ENCODE assay signal across 42 mouse cellular contexts in the genomic region with DNA sequence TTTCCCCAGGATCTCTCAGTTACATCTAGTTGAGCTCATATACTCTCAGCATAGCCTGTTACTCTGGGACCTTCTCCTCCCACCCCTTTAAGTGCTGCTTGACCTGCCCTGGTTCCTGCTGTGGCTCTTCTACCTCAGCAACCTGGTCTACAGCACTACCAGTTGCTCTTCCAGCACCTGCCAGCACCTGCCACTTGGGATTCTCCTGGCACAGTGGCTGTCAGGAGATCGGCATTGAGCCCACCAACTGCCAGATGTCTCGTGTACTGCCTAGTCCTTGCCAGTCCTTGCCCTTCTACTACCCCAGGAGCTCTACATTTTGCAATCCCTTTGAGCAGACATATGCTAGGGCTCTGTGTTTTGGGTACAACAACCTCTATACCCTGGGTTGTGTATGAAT. TPM values are rescaled to one million over a fixed set of nuclear protein-coding genes. Genes with fewer than 3 reads are reported as not detected.
"Had no signal": no experiment of that assay in that cellular context is flagged by ENCODE, and none has a peak within 500 bp of the region (broad histone marks: within the 10 kb centered on the region; RNA-seq: fewer than 3 reads in every experiment).

No protein-coding gene starts in this region.

- H3K4me3 ChIP-seq: heart, adult 2 months; heart, embryonic 13.5 days; heart, embryonic 15.5 days; hindbrain, embryonic 12.5 days; kidney, embryonic 15.5 days; limb, embryonic 13.5 days; limb, embryonic 15.5 days; liver, embryonic 12.5 days had no signal

- H3K9me3 ChIP-seq: heart, embryonic 13.5 days; heart, embryonic 15.5 days; hindbrain, embryonic 12.5 days; kidney, embryonic 15.5 days; limb, embryonic 13.5 days; limb, embryonic 15.5 days; liver, embryonic 12.5 days had no signal

- H3K4me2 ChIP-seq: heart, embryonic 11.5 days; heart, embryonic 13.5 days; heart, embryonic 15.5 days; hindbrain, embryonic 12.5 days; hindbrain, embryonic 14.5 days; kidney, embryonic 15.5 days; limb, embryonic 13.5 days; limb, embryonic 15.5 days; liver, embryonic 12.5 days had no signal

- H3K9ac ChIP-seq: heart, embryonic 13.5 days; heart, embryonic 15.5 days; hindbrain, embryonic 12.5 days; hindbrain, embryonic 14.5 days; kidney, embryonic 15.5 days; limb, embryonic 13.5 days; limb, embryonic 15.5 days; liver, embryonic 12.5 days; liver, embryonic 14.5 days had no signal

- H3K27me3 ChIP-seq: heart, embryonic 13.5 days; heart, embryonic 15.5 days; hindbrain, embryonic 12.5 days; kidney, embryonic 15.5 days; limb, embryonic 13.5 days; limb, embryonic 15.5 days; liver, embryonic 12.5 days had no signal

- H3K27ac ChIP-seq: heart, adult 2 months; heart, embryonic 13.5 days; heart, embryonic 15.5 days; hindbrain, embryonic 12.5 days; hindbrain, embryonic 14.5 days; kidney, embryonic 15.5 days; kidney, postnatal 0 days; limb, embryonic 13.5 days; limb, embryonic 15.5 days; liver, embryonic 12.5 days; liver, embryonic 14.5 days had no signal

- DNase-seq: gastrocnemius, postnatal 14 days; gastrocnemius, postnatal 36 days; heart, adult 11 months; heart, adult 2 months; heart, postnatal 14 days; heart, postnatal 36 days; kidney, adult 11 months; kidney, adult 2 months; kidney, adult 9 months; kidney, postnatal 14 days; kidney, postnatal 36 days; layer of hippocampus, adult 9-11 months; layer of hippocampus, postnatal 36 days had no signal

- ATAC-seq: hindbrain, embryonic 16.5 days; intestine, embryonic 16.5 days; liver, embryonic 12.5 days had no signal

- H3K36me3 ChIP-seq: heart, embryonic 13.5 days; heart, embryonic 15.5 days; hindbrain, embryonic 12.5 days; kidney, embryonic 15.5 days; limb, embryonic 13.5 days; limb, embryonic 15.5 days; liver, embryonic 12.5 days had no signal

- H3K4me1 ChIP-seq: heart, embryonic 13.5 days; heart, embryonic 15.5 days; hindbrain, embryonic 12.5 days; kidney, embryonic 15.5 days; limb, embryonic 13.5 days; limb, embryonic 15.5 days; liver, embryonic 12.5 days had no signal

RNA-seq across cellular contexts. Expression of gene Gm5965, which starts 9.1 kb away (rescaled TPM):
- total RNA-seq: gastrocnemius, adult 18-20 months; gastrocnemius, adult 8-10 months; gastrocnemius, postnatal 14 days; gastrocnemius, postnatal 36 days; heart, adult 2 months; heart, postnatal 14 days; heart, postnatal 36 days; hematopoietic stem cell, adult 5-6 weeks; layer of hippocampus, adult 18-20 months; layer of hippocampus, adult 8-10 months; layer of hippocampus, postnatal 14 days; layer of hippocampus, postnatal 36 days; left cerebral cortex, adult 18-20 months; left cerebral cortex, adult 8-10 months; left cerebral cortex, postnatal 10 days; left cerebral cortex, postnatal 36 days; liver, adult 2 months had no signal
- polyA plus RNA-seq: gonadal fat pad, adult 2 months; heart, adult 2 months; heart, embryonic 11.5 days; heart, embryonic 13.5 days; heart, embryonic 15.5 days; heart, postnatal 0 days; hindbrain, embryonic 12.5 days; hindbrain, embryonic 14.5 days; hindbrain, embryonic 16.5 days; intestine, embryonic 14.5 days; intestine, embryonic 16.5 days; kidney, adult 2 months; kidney, embryonic 15.5 days; kidney, postnatal 0 days; large intestine, adult 2 months; limb, embryonic 11.5 days; limb, embryonic 13.5 days; liver, adult 2 months; liver, embryonic 12.5 days; liver, embryonic 14.5 days had no signal

RNA-seq across cellular contexts. Expression of gene 2310057N15Rik, which starts 12.8 kb away (rescaled TPM):
- total RNA-seq: gastrocnemius, adult 18-20 months; gastrocnemius, adult 8-10 months; gastrocnemius, postnatal 14 days; gastrocnemius, postnatal 36 days; heart, adult 2 months; heart, postnatal 14 days; heart, postnatal 36 days; hematopoietic stem cell, adult 5-6 weeks; layer of hippocampus, adult 18-20 months; layer of hippocampus, adult 8-10 months; layer of hippocampus, postnatal 14 days; layer of hippocampus, postnatal 36 days; left cerebral cortex, adult 18-20 months; left cerebral cortex, adult 8-10 months; left cerebral cortex, postnatal 10 days; left cerebral cortex, postnatal 36 days; liver, adult 2 months had no signal
- polyA plus RNA-seq: gonadal fat pad, adult 2 months; heart, adult 2 months; heart, embryonic 11.5 days; heart, embryonic 13.5 days; heart, embryonic 15.5 days; heart, postnatal 0 days; hindbrain, embryonic 12.5 days; hindbrain, embryonic 14.5 days; hindbrain, embryonic 16.5 days; intestine, embryonic 14.5 days; intestine, embryonic 16.5 days; kidney, adult 2 months; kidney, embryonic 15.5 days; kidney, postnatal 0 days; large intestine, adult 2 months; limb, embryonic 11.5 days; limb, embryonic 13.5 days; liver, adult 2 months; liver, embryonic 12.5 days; liver, embryonic 14.5 days had no signal

RNA-seq across cellular contexts. Expression of gene Gm20741, which starts 25.2 kb away (rescaled TPM):
- total RNA-seq: gastrocnemius, adult 18-20 months; gastrocnemius, adult 8-10 months; gastrocnemius, postnatal 14 days; gastrocnemius, postnatal 36 days; heart, adult 2 months; heart, postnatal 14 days; heart, postnatal 36 days; hematopoietic stem cell, adult 5-6 weeks; layer of hippocampus, adult 18-20 months; layer of hippocampus, adult 8-10 months; layer of hippocampus, postnatal 14 days; layer of hippocampus, postnatal 36 days; left cerebral cortex, adult 18-20 months; left cerebral cortex, adult 8-10 months; left cerebral cortex, postnatal 10 days; left cerebral cortex, postnatal 36 days; liver, adult 2 months had no signal
- polyA plus RNA-seq: gonadal fat pad, adult 2 months; heart, adult 2 months; heart, embryonic 11.5 days; heart, embryonic 13.5 days; heart, embryonic 15.5 days; heart, postnatal 0 days; hindbrain, embryonic 12.5 days; hindbrain, embryonic 14.5 days; hindbrain, embryonic 16.5 days; intestine, embryonic 14.5 days; intestine, embryonic 16.5 days; kidney, adult 2 months; kidney, embryonic 15.5 days; kidney, postnatal 0 days; large intestine, adult 2 months; limb, embryonic 11.5 days; limb, embryonic 13.5 days; liver, adult 2 months; liver, embryonic 12.5 days; liver, embryonic 14.5 days had no signal

RNA-seq across cellular contexts. Expression of gene 2310034C09Rik, which starts 28.1 kb away (rescaled TPM):
- total RNA-seq: gastrocnemius, adult 18-20 months; gastrocnemius, adult 8-10 months; gastrocnemius, postnatal 14 days; gastrocnemius, postnatal 36 days; heart, adult 2 months; heart, postnatal 14 days; heart, postnatal 36 days; hematopoietic stem cell, adult 5-6 weeks; layer of hippocampus, adult 18-20 months; layer of hippocampus, adult 8-10 months; layer of hippocampus, postnatal 14 days; layer of hippocampus, postnatal 36 days; left cerebral cortex, adult 18-20 months; left cerebral cortex, adult 8-10 months; left cerebral cortex, postnatal 10 days; left cerebral cortex, postnatal 36 days; liver, adult 2 months had no signal
- polyA plus RNA-seq: gonadal fat pad, adult 2 months; heart, adult 2 months; heart, embryonic 11.5 days; heart, embryonic 13.5 days; heart, embryonic 15.5 days; heart, postnatal 0 days; hindbrain, embryonic 12.5 days; hindbrain, embryonic 14.5 days; hindbrain, embryonic 16.5 days; intestine, embryonic 14.5 days; intestine, embryonic 16.5 days; kidney, adult 2 months; kidney, embryonic 15.5 days; kidney, postnatal 0 days; large intestine, adult 2 months; limb, embryonic 11.5 days; limb, embryonic 13.5 days; liver, adult 2 months; liver, embryonic 12.5 days; liver, embryonic 14.5 days had no signal

RNA-seq across cellular contexts. Expression of gene Krtap15, which starts 33.2 kb away (rescaled TPM):
- total RNA-seq: gastrocnemius, adult 8-10 months; gastrocnemius, postnatal 14 days; gastrocnemius, postnatal 36 days; heart, adult 2 months; heart, postnatal 14 days; heart, postnatal 36 days; hematopoietic stem cell, adult 5-6 weeks; layer of hippocampus, adult 18-20 months; layer of hippocampus, adult 8-10 months; layer of hippocampus, postnatal 14 days; layer of hippocampus, postnatal 36 days; left cerebral cortex, adult 18-20 months; left cerebral cortex, adult 8-10 months; left cerebral cortex, postnatal 10 days; left cerebral cortex, postnatal 36 days; liver, adult 2 months had no signal
- polyA plus RNA-seq: gonadal fat pad, adult 2 months; heart, adult 2 months; heart, embryonic 11.5 days; heart, embryonic 13.5 days; heart, embryonic 15.5 days; heart, postnatal 0 days; hindbrain, embryonic 12.5 days; hindbrain, embryonic 14.5 days; hindbrain, embryonic 16.5 days; intestine, embryonic 14.5 days; intestine, embryonic 16.5 days; kidney, adult 2 months; kidney, embryonic 15.5 days; kidney, postnatal 0 days; large intestine, adult 2 months; limb, embryonic 11.5 days; limb, embryonic 13.5 days; limb, embryonic 15.5 days; liver, adult 2 months; liver, embryonic 12.5 days; liver, embryonic 14.5 days had no signal
